Mouse (Mus musculus): ENCODE data around the gene Tmem50b. TPM values are rescaled to one million over a fixed set of nuclear protein-coding genes. Genes with fewer than 3 reads are reported as not detected.

The Tmem50b gene
- 95.7 TPM for polyA plus RNA-seq (2015; fragmentation: Illumina TruSeq; extraction: RNeasy Lipid Tissue Mini Kit (QIAGEN cat#74804); ENCODE audit: low read depth, low replicate concordance)

GRCm38 (mm10) chr16:91597672-91598010 lies at the start of gene Tmem50b:
Gene Tmem50b, minus strand, starts transcription at chr16:91597800.

GRCm38 (mm10) chr16:91646681-91647419 lies 49.2 kb upstream of the Tmem50b start, which contains the start of gene Gart:
Gene Gart, minus strand, starts transcription at chr16:91646952.

DNA sequence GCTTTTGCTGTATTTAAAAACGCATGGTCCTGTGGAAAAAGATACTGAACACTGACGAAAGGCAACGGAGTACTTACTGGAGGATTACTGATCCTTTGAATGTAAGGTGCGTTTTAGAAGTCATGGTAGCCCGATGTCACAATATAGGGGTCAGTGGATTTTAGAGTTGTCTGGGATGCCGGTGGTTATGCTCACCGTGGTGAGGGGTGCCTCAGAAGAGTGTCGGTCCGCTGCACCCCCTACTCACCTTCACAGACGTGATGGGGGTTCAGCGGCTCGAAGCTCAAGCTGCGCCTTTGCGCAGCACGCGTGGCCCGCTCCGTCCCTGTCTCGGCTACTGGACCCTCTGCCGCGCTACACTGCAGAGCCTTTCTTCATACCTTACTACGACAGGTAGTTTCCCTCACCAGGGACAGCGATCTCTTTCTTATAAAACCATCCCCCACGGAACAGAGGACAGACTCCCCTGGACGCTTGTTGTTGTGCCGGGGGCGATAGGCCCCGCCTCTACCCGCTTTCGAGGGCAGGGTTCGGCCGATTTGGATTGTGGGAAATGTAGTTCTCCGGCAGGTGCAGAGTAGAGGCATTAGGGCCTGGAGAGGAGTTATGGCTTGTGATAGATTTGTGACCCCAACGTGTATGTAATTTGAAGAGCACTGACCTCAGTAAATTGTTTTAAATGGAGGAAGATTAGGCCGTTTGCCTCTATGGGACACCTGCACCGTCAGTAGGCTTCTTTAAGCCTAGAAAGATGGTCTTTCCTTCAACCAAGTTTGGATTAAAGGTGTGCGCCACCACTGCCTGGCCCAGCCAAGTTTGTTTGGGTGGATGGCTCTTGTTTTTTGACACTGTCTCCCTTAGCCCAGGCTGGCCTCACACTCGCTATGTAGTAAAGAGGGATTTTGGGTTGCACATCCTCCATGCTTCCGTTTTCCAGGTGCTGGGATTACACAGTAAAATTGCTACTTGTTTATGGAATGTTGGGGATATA lies 21.2 kb upstream of the Tmem50b start, which contains the start of gene Dnajc28:
Gene Dnajc28, minus strand, starts transcription at position 516 of the 991 bp plus-strand sequence.

DNA sequence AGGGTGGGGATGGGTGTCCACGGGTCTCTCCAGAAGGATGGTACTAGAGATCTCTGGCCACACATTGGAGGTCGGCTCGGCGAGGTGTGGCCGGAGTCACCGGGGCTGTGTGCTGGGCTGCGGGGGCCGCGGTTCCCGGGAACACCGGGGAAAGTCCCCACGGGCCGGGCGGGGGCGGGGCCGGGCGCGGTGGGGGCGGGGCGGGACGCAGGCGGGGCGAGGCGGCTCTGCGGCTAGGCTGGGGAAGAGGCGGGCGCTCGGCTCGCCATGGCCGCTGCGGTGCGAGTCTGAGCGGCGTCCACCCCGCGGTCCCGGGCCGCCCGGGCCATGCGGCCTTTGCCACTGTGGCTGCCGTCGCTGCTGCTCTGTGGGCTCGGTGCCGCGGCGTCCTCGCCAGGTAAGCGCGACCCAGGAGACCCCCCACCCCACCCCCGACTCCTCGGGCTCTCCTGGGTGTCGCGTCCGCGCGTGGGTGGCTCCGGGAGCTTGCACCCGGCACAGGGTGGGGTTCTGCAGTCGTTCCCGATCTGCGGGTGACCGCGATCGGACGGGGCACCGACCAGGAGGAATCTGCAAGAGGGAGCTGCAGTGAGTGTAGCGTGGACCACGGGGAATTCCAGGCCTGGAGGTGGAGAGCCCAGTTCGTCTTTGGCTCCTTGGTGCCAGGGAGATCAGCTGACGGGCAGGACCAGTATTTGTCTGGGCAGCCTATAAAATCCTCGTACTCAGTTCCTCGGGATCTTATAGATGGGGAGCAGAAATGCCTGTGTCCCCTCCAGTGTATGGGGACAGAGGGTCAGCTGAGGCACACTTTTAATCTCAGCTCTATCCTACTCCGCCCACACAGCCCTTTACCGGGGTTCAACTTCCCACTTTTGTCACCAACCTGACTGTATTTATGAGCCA lies 50.5 kb downstream of the Tmem50b start, which contains the start of gene Ifngr2:
Gene Ifngr2, plus strand, starts transcription at position 237 of the 906 bp plus-strand sequence.

Other genes starting within 250 kb of the Tmem50b start
- gene Ifnar2, start 225.0 kb downstream of the Tmem50b start, polyA plus RNA-seq (2015; fragmentation: Illumina TruSeq; extraction: RNeasy Lipid Tissue Mini Kit (QIAGEN cat#74804); ENCODE audit: low read depth, low replicate concordance): 25.9 TPM
- gene Gm21970, start 206.1 kb downstream of the Tmem50b start, polyA plus RNA-seq (2015; fragmentation: Illumina TruSeq; extraction: RNeasy Lipid Tissue Mini Kit (QIAGEN cat#74804); ENCODE audit: low read depth, low replicate concordance): not detected
- gene Il10rb, start 191.6 kb downstream of the Tmem50b start, polyA plus RNA-seq (2015; fragmentation: Illumina TruSeq; extraction: RNeasy Lipid Tissue Mini Kit (QIAGEN cat#74804); ENCODE audit: low read depth, low replicate concordance): 12.1 TPM
- gene Ifnar1, start 112.6 kb downstream of the Tmem50b start, polyA plus RNA-seq (2015; fragmentation: Illumina TruSeq; extraction: RNeasy Lipid Tissue Mini Kit (QIAGEN cat#74804); ENCODE audit: low read depth, low replicate concordance): 29.7 TPM
- 42.7 TPM for gene Ifngr2, start 50.7 kb downstream of the Tmem50b start, polyA plus RNA-seq (2015; fragmentation: Illumina TruSeq; extraction: RNeasy Lipid Tissue Mini Kit (QIAGEN cat#74804); ENCODE audit: low read depth, low replicate concordance)
- 10.5 TPM for gene Dnajc28, start 21.2 kb upstream of the Tmem50b start, polyA plus RNA-seq (2015; fragmentation: Illumina TruSeq; extraction: RNeasy Lipid Tissue Mini Kit (QIAGEN cat#74804); ENCODE audit: low read depth, low replicate concordance)
- 32.0 TPM for gene Gart, start 49.2 kb upstream of the Tmem50b start, polyA plus RNA-seq (2015; fragmentation: Illumina TruSeq; extraction: RNeasy Lipid Tissue Mini Kit (QIAGEN cat#74804); ENCODE audit: low read depth, low replicate concordance)
- gene Son, start 49.7 kb upstream of the Tmem50b start, polyA plus RNA-seq (2015; fragmentation: Illumina TruSeq; extraction: RNeasy Lipid Tissue Mini Kit (QIAGEN cat#74804); ENCODE audit: low read depth, low replicate concordance): 204 TPM
- gene Donson, start 91.0 kb upstream of the Tmem50b start, polyA plus RNA-seq (2015; fragmentation: Illumina TruSeq; extraction: RNeasy Lipid Tissue Mini Kit (QIAGEN cat#74804); ENCODE audit: low read depth, low replicate concordance): 19.8 TPM
- 149 TPM for gene Cryzl1, start 131.2 kb upstream of the Tmem50b start, polyA plus RNA-seq (2015; fragmentation: Illumina TruSeq; extraction: RNeasy Lipid Tissue Mini Kit (QIAGEN cat#74804); ENCODE audit: low read depth, low replicate concordance)
- 49.4 TPM for gene Itsn1, start 131.5 kb upstream of the Tmem50b start, polyA plus RNA-seq (2015; fragmentation: Illumina TruSeq; extraction: RNeasy Lipid Tissue Mini Kit (QIAGEN cat#74804); ENCODE audit: low read depth, low replicate concordance)